Mouse (Mus musculus) lung, adult 2 months (tissue): ENCODE data around the gene Cd34.

Experiments used
- CTCF ChIP-seq: fragments of 200-500 bp; IDR thresholded peaks from 2 replicates; pipeline ENCODE4 v1.5.1; 2011; ENCODE audit warnings: mild to moderate bottlenecking, low read length, control low read depth; ENCODE audit not compliant: insufficient read depth
- POLR2A ChIP-seq: fragments of 200-500 bp; IDR thresholded peaks from 2 replicates; pipeline ENCODE4 v1.6.1; 2011; ENCODE audit warnings: low read depth, mild to moderate bottlenecking, control low read depth, low read length, borderline replicate concordance; ENCODE audit errors: extremely low read depth

DNA sequence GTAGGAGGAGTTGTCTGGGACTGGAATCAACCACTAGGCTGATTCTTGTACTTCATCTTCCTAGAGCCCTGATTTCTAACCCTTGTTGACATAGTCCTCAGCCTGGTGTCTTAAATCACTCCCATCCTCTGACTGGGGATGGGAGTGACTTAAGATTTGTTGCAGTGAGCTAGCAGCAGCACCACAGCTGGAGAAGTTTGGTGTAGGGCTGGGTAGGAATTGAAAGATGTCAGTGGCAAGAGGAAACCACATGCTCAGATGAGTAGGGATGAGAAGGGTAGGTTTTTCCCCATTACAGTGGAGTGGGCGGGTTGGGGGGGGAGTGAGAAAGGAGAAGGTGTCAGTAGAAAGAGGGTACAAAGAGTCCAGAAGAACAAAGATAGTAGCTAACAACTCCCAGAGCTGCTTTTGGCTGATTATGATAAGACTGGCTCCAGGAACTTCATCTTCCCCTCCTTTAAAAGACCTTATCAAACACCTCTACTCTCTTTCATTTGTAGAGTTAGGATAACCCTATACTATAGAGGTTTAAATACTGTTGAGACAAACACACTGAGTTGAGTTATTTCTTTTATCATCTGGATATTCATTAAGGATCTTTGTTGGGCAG lies 42.3 kb downstream of the Cd34 start:
- TF ChIP-seq POLR2A, result no peak
- TF ChIP-seq CTCF, result no peak
